Comparison of ENCODE assay signal across 24 mouse cellular contexts in genomic region chr3:63223676-63224075, GRCm38 (mm10). TPM values are rescaled to one million over a fixed set of nuclear protein-coding genes. Genes with fewer than 3 reads are reported as not detected.
A peak's percentile ranks its signal among the peaks of the same experiment; 100 is the strongest.
DNase-seq lines count a peak whose midpoint lies in the region; ATAC-seq and TF ChIP-seq lines count a peak whose summit lies in the region.
"Had no signal": no experiment of that assay in that cellular context is flagged by ENCODE, and none has a peak within 500 bp of the region (broad histone marks: within the 10 kb centered on the region; RNA-seq: fewer than 3 reads in every experiment).

No protein-coding gene starts in this region.

- no peaks in the 10 kb centered on the region for H3K36me3 ChIP-seq in forebrain, embryonic 14.5 days (ENCODE audit: control insufficient read depth, insufficient read depth, low read length)
- H3K36me3 ChIP-seq in forebrain, postnatal 0 days (ENCODE audit: insufficient read depth) = no peaks in the 10 kb centered on the region
- no peaks in the 10 kb centered on the region for H3K36me3 ChIP-seq in midbrain, embryonic 14.5 days (ENCODE audit: control insufficient read depth, insufficient read depth, low read length)
- no peaks in the 10 kb centered on the region for H3K36me3 ChIP-seq in midbrain, embryonic 16.5 days (ENCODE audit: control insufficient read depth, insufficient read depth, low read length)
- no peaks in the 10 kb centered on the region for H3K36me3 ChIP-seq in kidney, embryonic 16.5 days (ENCODE audit: insufficient read depth, low read length)
- H3K36me3 ChIP-seq: embryonic facial prominence, embryonic 15.5 days; forebrain, embryonic 10.5 days; G1E; heart, embryonic 10.5 days; intestine, embryonic 15.5 days had no signal

- no peak overlapping the region for H3K4me2 ChIP-seq in forebrain, embryonic 14.5 days (ENCODE audit: low read length)
- no peak overlapping the region for H3K4me2 ChIP-seq in forebrain, postnatal 0 days (ENCODE audit: low read depth)
- H3K4me2 ChIP-seq in midbrain, embryonic 14.5 days (ENCODE audit: low read length) = no peak overlapping the region
- no peak overlapping the region for H3K4me2 ChIP-seq in midbrain, embryonic 16.5 days (ENCODE audit: low read length)
- no peak overlapping the region for H3K4me2 ChIP-seq in kidney, embryonic 16.5 days (replicated peaks; ENCODE audit: low read depth, low read length)
- H3K4me2 ChIP-seq: embryonic facial prominence, embryonic 15.5 days; hindbrain, embryonic 14.5 days; intestine, embryonic 15.5 days had no signal

- H3K9me3 ChIP-seq in forebrain, embryonic 14.5 days (replicated peaks; ENCODE audit: control insufficient read depth, low read length) = no peaks in the 10 kb centered on the region
- H3K9me3 ChIP-seq in forebrain, postnatal 0 days (ENCODE audit: low read length) = no peaks in the 10 kb centered on the region
- no peaks in the 10 kb centered on the region for H3K9me3 ChIP-seq in midbrain, embryonic 14.5 days (ENCODE audit: control insufficient read depth, low read length)
- H3K9me3 ChIP-seq in midbrain, embryonic 16.5 days (replicated peaks; ENCODE audit: control insufficient read depth, low read length, poor library complexity, severe bottlenecking) = no peaks in the 10 kb centered on the region
- no peaks in the 10 kb centered on the region for H3K9me3 ChIP-seq in kidney, embryonic 16.5 days (ENCODE audit: low read length)
- H3K9me3 ChIP-seq: embryonic facial prominence, embryonic 15.5 days; forebrain, embryonic 10.5 days; heart, embryonic 10.5 days; intestine, embryonic 15.5 days had no signal

- no peaks in the 10 kb centered on the region for H3K4me1 ChIP-seq in forebrain, embryonic 14.5 days (ENCODE audit: control insufficient read depth, insufficient read depth, low read length)
- no peaks in the 10 kb centered on the region for H3K4me1 ChIP-seq in forebrain, postnatal 0 days (ENCODE audit: insufficient read depth)
- 0 out of 2 replicates have a peak, but pooled peaks cover 4% of the 10 kb centered on the region for H3K4me1 ChIP-seq in midbrain, embryonic 14.5 days (ENCODE audit: control insufficient read depth, insufficient read depth, low read length)
- no peaks in the 10 kb centered on the region for H3K4me1 ChIP-seq in midbrain, embryonic 16.5 days (ENCODE audit: control insufficient read depth, insufficient read depth, low read length)
- no peaks in the 10 kb centered on the region for H3K4me1 ChIP-seq in kidney, embryonic 16.5 days (ENCODE audit: insufficient read depth, low read length)
- H3K4me1 ChIP-seq: embryonic facial prominence, embryonic 15.5 days; heart, embryonic 10.5 days; intestine, embryonic 15.5 days had no signal

- peak; percentile 17 for DNase-seq in embryo, embryonic 10 days (ENCODE audit: low spot score)
- no peak for DNase-seq in embryo, embryonic 11 days
- peak; percentile 22 for DNase-seq in forebrain, embryonic 14.5 days (ENCODE audit: low spot score)
- DNase-seq in forebrain, postnatal 0 days = no peak
- DNase-seq in midbrain, embryonic 14.5 days = peak; percentile 4
- DNase-seq: adrenal gland, postnatal 14 days; B cell, adult 2 months; cerebellum, adult 18-20 months; cerebellum, adult 9-11 months; cerebellum, postnatal 36 days; gastrocnemius, postnatal 10 days; heart, adult 18-20 months; heart, postnatal 10 days; heart, postnatal 4 days had no signal

- TF ChIP-seq CTCF in forebrain, postnatal 0 days (IDR thresholded peaks at IDR 0.05; ENCODE audit: low read depth) = no peak

- no peak overlapping the region for H3K4me3 ChIP-seq in forebrain, embryonic 14.5 days (ENCODE audit: low read depth, low read length)
- no peak overlapping the region for H3K4me3 ChIP-seq in forebrain, postnatal 0 days (ENCODE audit: low read depth, low read length)
- H3K4me3 ChIP-seq in midbrain, embryonic 14.5 days (replicated peaks; ENCODE audit: low read depth, low read length) = no peak overlapping the region
- no peak overlapping the region for H3K4me3 ChIP-seq in midbrain, embryonic 16.5 days (ENCODE audit: low read depth, low read length)
- H3K4me3 ChIP-seq in kidney, embryonic 16.5 days (ENCODE audit: low read length) = no peak overlapping the region
- H3K4me3 ChIP-seq: embryonic facial prominence, embryonic 15.5 days; erythroblast, embryonic 14.5 days; forebrain, embryonic 10.5 days; heart, embryonic 10.5 days; intestine, embryonic 15.5 days had no signal

- H3K27ac ChIP-seq in forebrain, embryonic 14.5 days (ENCODE audit: low read depth, low read length) = no peak overlapping the region
- H3K27ac ChIP-seq in forebrain, postnatal 0 days (ENCODE audit: low read depth, low read length) = no peak overlapping the region
- no peak overlapping the region for H3K27ac ChIP-seq in midbrain, embryonic 14.5 days (replicated peaks; ENCODE audit: low read depth, low read length)
- no peak overlapping the region for H3K27ac ChIP-seq in midbrain, embryonic 16.5 days (ENCODE audit: low read length)
- no peak overlapping the region for H3K27ac ChIP-seq in kidney, embryonic 16.5 days (ENCODE audit: low read length)
- H3K27ac ChIP-seq: embryonic facial prominence, embryonic 15.5 days; forebrain, embryonic 10.5 days; heart, embryonic 10.5 days; hindbrain, embryonic 14.5 days; intestine, embryonic 15.5 days had no signal

- no peak overlapping the region for H3K9ac ChIP-seq in forebrain, embryonic 14.5 days (ENCODE audit: low read length)
- H3K9ac ChIP-seq in forebrain, postnatal 0 days = no peak overlapping the region
- no peak overlapping the region for H3K9ac ChIP-seq in midbrain, embryonic 14.5 days (replicated peaks; ENCODE audit: low read length)
- H3K9ac ChIP-seq in midbrain, embryonic 16.5 days (ENCODE audit: low read depth, low read length) = no peak overlapping the region
- no peak overlapping the region for H3K9ac ChIP-seq in kidney, embryonic 16.5 days (replicated peaks; ENCODE audit: low read length)
- H3K9ac ChIP-seq: embryonic facial prominence, embryonic 15.5 days; hindbrain, embryonic 14.5 days; intestine, embryonic 15.5 days had no signal

- WGBS in forebrain, embryonic 14.5 days = 18% methylated on average over 1 of the region's 1 CpGs
- WGBS in forebrain, postnatal 0 days = 13% methylated on average over 1 of the region's 1 CpGs
- 13% methylated on average over 1 of the region's 1 CpGs for WGBS in midbrain, embryonic 14.5 days
- 8% methylated on average over 1 of the region's 1 CpGs for WGBS in midbrain, embryonic 16.5 days
- WGBS in kidney, embryonic 16.5 days = 84% methylated on average over 1 of the region's 1 CpGs

- peak; percentile 44; the same call in 1 of the 2 replicates for ATAC-seq in forebrain, embryonic 14.5 days
- no peak for ATAC-seq in forebrain, postnatal 0 days
- no peak for ATAC-seq in midbrain, embryonic 14.5 days (ENCODE audit: low FRiP score, low TSS enrichment)
- ATAC-seq in midbrain, embryonic 16.5 days = no peak
- no peak for ATAC-seq in kidney, embryonic 16.5 days (ENCODE audit: low FRiP score, low TSS enrichment)
- ATAC-seq: CD4-positive, CD25-positive, alpha-beta regulatory T cell, adult 4 months; intestine, embryonic 15.5 days had no signal

- H3K27me3 ChIP-seq in forebrain, embryonic 14.5 days (replicated peaks; ENCODE audit: control insufficient read depth, insufficient read depth, low read length) = no peaks in the 10 kb centered on the region
- H3K27me3 ChIP-seq in forebrain, postnatal 0 days (ENCODE audit: insufficient read depth, low read length) = no peaks in the 10 kb centered on the region
- H3K27me3 ChIP-seq in midbrain, embryonic 14.5 days (ENCODE audit: control insufficient read depth, insufficient read depth, low read length) = no peaks in the 10 kb centered on the region
- H3K27me3 ChIP-seq in midbrain, embryonic 16.5 days (ENCODE audit: control insufficient read depth, insufficient read depth, low read depth, low read length) = no peaks in the 10 kb centered on the region
- no peaks in the 10 kb centered on the region for H3K27me3 ChIP-seq in kidney, embryonic 16.5 days (ENCODE audit: insufficient read depth, low read length)
- H3K27me3 ChIP-seq: embryonic facial prominence, embryonic 15.5 days; intestine, embryonic 15.5 days had no signal

RNA-seq across cellular contexts. Expression of gene Mme, which starts 17.7 kb away (rescaled TPM):
- polyA plus RNA-seq in forebrain, embryonic 14.5 days (2014; fragmentation: Nextera tagmentation; extraction: Ambion mirVana) = 4.0 and 4.3 TPM in 2 replicates
- 7.8 and 10.5 TPM in 2 replicates for total RNA-seq in forebrain, postnatal 0 days (2014; rRNA removed)
- polyA plus RNA-seq in forebrain, postnatal 0 days (2015; fragmentation: Nextera tagmentation; extraction: Ambion mirVana) = 2.6 TPM in 2 replicates
- polyA plus RNA-seq in midbrain, embryonic 14.5 days (2014; fragmentation: Nextera tagmentation; extraction: Ambion mirVana) = 2.9 and 3.3 TPM in 2 replicates
- polyA plus RNA-seq in midbrain, embryonic 16.5 days (2015; fragmentation: Nextera tagmentation; extraction: Ambion mirVana) = 2.3 and 3.1 TPM in 2 replicates
- 38.2 and 42.0 TPM in 2 replicates for polyA plus RNA-seq in kidney, embryonic 16.5 days (2015; fragmentation: Nextera tagmentation; extraction: Ambion mirVana)
- polyA plus RNA-seq: CD4-positive, CD25-positive, alpha-beta regulatory T cell, adult 4 months; erythroblast, embryonic 14.5 days; G1E had no signal

Comparison
In these comparisons a context has a peak if more than half of its experiments do, and no peak if none do; other contexts are left out.
1. DNase-seq: peak in embryo, embryonic 10 days (single experiment), forebrain, embryonic 14.5 days (single experiment) and midbrain, embryonic 14.5 days (single experiment); none in embryo, embryonic 11 days (single experiment) and forebrain, postnatal 0 days (single experiment).